Mouse (Mus musculus): ENCODE results near the gene Lrrk1. TPM values are rescaled to one million over a fixed set of nuclear protein-coding genes. Genes with fewer than 3 reads are reported as not detected.
A peak's percentile ranks its signal among the peaks of the same experiment; 100 is the strongest.

Lrrk1 gene
- total RNA-seq, 2 experiments from 2014 or later: 2.3 to 3.4 TPM

- DNase-seq: no peak
These were observed 3.9 kb downstream of the Lrrk1 start for GRCm38 (mm10) chr7:66384213-66384612.

DNA sequence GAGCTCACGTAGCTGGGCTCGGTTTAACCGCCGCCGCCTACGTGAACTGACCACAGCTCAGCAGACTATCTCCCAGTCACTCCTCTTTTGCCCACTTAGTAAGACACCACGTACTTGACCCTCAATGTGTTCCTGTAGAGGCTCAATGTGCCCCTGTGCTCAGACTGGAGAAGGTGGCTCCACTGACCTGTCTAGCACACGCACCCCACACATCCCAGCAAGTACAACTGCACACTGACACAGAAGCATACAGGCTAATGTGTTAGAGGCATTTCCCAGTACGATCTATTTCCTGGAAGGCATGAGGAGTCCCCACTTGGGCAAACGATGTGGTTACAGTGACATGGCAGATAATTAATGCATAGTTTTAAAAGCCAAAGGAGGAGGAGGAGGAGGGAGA lies 11.6 kb downstream of the Lrrk1 start:
- no peak for DNase-seq

DNA sequence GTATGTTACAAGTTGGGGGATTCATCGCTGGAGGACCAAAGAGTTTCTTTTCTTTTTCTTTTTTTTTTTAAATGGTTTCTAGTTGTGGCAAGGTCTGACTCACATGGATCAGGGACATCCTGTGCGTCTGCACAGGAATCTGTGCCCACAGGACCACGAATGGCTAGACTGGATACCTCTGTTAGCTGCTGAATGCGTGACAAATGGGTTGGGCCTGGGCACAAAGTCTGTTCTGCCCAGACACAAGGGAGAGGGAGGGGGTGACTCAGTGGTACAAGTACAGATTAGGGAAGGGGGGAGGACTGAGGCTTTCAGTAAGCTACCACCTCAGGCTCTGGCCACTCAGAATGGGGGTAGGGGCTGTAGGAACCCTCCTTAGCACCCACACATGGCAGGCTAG lies 12.4 kb downstream of the Lrrk1 start:
- DNase-seq: no peak

GRCm38 (mm10) chr7:66373391-66373790 lies 14.8 kb downstream of the Lrrk1 start:
- no peak for DNase-seq

DNA sequence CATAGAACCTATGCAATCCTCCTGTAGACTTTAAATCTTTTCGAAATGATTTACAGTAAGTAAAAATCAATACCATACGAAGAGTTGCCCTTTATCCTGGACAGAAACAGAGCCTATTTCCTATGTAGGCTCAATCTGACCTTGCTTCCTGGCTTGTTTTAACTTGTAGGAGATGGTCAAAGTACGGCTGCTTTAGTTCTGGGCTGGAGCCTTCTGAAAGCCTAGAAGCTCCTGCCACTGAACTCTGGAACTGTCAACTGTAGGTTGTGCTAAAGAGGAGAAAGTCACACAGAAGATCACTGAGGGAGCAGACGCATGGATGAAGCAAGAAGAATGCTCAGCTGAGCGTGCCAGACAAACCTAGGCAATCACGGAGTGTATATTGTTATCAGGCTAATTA lies 17.2 kb downstream of the Lrrk1 start:
- no peak for DNase-seq

DNA sequence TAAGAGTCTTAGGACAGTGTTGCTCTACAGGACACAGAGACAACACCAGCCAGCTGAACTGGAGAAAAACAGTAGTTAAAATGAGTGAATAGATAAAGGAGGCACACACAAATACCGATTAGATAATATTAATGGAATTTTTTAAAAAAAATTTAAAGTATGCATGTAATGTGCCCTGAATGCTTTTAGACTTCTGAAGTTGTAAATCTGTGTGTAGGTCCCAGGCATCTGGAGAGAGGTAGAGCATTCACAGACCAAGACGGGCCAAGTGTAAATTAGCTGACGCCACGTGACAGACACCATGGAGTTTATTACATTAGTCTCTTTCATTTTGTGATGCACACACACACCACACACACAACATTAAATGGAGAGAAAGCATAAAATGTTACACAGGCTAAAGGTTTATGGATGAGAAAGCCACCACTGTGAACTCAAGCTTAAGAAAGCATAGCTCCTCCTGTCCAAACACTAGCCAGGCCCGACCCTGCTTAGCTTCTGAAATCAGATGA lies 18.2 kb downstream of the Lrrk1 start:
- DNase-seq: no peak

- no peak for DNase-seq
These were observed 18.8 kb downstream of the Lrrk1 start for GRCm38 (mm10) chr7:66369071-66369933.

DNA sequence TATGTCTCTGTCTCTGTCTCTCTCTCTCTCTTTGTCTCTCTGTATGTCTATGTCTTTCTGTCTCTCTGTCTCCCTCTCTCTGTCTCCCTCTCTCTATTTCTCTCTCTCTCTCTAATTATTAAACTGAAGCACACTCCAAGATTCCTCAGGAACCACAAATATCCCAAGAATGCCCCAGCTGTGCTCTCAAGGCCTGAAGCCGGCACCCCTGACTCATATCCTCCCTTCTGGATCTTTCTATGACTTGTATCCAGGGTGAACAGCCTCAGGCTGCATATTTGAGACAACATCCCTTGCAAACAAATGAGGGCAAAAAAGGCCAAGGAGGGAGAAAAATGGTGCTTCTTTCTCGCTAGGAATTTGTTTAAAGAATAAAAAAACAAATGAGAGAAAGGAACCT lies 22.2 kb downstream of the Lrrk1 start, which contains the start of gene Gm10974:
Gene Gm10974 (plus strand): TSS at position 2 of the 400 bp plus-strand sequence.
- no peak for DNase-seq

DNA sequence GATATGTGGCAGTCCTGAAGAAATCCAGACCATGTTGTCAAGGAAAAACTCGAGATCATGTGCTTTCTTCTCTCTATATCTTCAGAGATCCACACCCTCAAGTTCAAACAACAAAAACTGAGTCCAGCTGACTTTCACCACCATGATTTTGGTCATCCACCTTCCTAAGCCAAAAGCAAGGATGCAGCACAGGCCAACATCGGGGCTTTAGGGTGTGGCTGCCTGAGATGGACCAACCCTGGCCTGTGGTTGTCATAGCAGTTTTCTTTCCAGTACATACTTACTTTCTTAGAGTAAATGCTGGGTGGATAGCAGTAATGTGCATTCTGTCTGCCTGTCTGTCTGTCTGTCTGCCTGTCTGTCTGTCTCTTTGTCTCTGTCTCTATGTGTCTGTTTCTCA lies 22.7 kb downstream of the Lrrk1 start:
- no peak for DNase-seq

DNA sequence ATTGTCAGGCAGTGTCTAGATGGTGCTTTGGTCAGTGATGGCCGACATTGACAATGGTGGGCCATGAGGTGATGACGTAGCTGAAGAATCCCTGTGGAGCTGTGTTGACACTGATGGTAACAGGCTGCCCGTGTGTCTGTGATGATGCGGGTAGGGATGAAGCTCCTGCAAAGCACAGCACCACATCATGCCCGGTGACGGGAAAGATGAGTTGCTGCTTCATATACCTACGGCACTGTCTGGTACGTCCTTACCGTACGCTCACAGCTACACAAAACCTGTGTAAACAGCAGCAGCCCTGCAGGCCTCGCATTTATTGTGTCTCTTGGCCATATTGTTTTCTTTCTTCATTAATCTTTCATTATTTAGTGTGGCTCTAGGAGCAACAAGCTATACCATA lies 23.7 kb downstream of the Lrrk1 start:
- no peak for DNase-seq

DNA sequence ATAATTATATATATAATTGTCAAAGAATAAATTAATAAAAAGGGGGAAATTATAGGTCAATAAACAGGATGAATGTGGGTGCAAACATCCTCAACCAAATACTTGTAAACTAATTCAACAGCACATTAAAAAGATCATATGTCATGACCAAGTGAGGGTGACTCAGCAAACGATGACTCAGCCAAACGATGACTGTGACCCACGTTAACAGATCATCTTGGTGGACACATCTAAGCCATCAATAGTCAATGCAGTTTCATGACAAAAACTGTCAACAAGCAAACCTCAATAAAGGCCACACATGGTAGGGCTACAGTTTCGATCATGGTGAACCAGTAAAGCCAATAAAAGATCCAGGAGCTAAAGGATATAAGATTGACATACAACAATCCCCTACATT lies 29.1 kb downstream of the Lrrk1 start:
- no peak for DNase-seq

DNA sequence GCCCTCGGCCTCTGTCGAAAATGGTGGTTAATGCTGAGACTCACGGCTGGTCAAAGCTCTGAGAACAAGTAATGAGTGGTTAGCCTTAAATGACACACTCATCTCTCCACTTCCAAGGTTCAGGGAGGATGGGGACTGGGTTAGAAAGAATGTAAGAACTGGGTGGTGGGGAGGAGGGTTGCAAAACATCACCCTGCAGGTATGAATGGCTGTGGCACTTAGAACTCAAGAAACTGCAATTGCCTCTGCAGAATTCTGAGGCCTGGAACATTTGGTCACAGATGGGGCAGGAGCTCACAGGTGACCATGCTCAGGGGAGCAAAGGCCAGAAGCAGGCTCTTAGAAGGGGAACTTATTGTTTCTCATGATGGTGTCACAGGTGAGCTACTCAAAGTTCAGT lies 29.7 kb downstream of the Lrrk1 start:
- DNase-seq: no peak

DNA sequence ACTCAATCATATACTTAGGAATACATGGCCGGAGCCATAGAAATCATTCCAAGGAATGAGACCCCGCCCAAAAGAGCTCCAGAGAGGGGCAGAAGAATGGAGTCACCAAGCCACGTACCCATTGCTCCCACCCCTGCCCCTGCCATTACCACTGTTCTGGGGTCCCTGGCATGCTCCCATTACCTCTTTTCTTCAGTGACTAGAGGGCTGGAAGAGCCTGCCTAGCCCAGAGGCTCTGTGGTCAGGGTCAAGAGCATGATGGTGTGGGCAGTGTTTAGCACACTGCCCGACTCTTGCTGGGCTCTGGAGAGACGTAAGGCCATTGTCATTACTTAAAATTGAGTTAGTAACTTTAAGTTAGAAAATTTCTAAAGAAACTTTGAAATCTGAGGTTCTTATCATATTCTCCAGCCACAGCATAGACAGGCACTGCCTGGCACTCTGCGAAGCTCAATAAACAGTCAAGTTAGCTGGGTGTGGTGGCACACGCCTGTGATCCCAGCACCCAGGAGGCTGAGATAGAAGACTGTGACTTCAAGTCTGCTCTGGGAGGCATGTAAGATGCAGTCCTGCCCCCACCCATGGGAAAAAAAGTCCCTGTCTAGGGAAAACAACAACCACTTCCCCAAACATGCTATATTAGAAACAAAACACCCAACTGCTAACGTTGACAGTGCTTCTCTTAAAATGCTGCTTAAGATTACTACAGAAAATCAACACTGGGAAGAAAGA lies 32.2 kb downstream of the Lrrk1 start:
- no peak for DNase-seq

DNA sequence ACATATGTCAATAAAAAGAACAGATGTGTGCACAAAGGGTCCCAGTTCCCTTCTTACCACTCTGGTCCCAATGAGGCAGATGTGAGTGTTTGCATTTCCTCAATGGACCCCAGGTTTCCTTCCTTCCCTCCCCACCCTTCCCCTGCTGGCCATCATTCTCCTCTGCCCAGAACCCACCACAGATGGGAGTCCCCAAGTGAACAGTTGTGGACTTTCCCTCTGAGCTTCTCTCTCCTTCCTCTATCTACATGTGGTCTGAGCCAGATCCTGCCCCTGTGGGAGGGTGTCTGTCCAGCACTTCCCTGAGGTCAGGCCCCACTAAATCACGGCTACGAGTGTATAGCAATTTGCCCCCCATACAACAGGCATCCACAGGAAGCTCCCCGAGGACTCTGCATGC lies 33.2 kb downstream of the Lrrk1 start:
- no peak for DNase-seq

DNA sequence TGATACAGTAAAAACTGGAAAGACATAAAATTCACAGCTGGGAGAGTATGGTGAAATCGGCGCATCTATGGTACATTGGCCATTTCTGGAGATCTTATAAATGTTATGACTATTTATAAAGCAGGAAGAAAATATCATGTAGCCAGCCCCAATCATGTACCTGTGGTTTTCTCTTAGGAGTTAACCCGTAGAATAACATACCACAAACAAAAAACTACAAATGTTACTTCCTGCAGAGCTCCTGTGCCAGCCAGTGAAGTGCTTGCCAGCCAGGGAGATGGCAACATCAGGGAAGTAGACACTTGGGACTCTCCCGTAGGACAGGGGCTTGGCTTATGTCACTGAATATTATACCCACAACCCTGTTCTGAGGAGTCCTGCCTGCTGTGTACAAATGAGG lies 37.1 kb downstream of the Lrrk1 start:
- DNase-seq: no peak

DNA sequence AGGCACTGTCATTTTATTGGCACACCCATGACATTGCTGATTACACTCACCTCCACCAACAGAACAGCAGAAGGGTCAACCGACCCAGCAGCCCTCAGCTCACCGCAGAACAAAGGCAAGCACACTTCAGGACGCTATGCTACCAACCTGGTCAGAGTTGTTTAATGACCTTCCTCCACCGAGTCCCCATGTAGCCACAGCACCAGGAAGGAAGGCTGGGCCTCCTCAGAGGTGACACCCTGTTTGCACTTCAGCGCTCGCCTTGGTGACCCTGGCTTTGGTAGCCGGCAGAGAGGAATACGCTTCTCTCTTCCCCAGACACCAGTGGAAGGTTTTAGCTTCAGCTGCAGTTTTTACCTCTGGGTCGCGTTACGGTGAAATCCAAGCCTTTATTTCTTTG lies 38.5 kb downstream of the Lrrk1 start:
- no peak for DNase-seq

GRCm38 (mm10) chr7:66348588-66348987 lies 39.6 kb downstream of the Lrrk1 start:
- DNase-seq: no peak

- no peak for DNase-seq
These were observed 41.0 kb downstream of the Lrrk1 start for GRCm38 (mm10) chr7:66346959-66347663.

DNA sequence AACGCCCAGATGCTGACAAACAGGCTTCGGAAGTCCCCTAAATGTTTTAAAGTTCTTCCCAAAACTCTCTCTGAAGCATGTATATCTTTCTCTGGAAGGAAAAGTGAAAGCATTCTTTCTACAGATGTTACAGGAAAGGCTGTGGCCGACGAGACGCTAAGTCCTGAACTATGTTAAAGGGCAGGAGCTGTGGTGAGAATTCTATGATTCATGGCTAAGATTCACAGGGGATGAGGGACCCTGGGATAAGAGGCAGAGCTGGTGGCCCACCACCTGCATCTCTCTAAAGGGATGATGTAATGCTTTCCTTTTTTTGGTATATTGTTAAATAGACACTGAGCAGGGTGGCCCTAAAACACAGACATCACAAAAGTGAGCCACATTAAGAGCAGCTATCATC lies 44.8 kb downstream of the Lrrk1 start:
- no peak for DNase-seq

GRCm38 (mm10) chr7:66342831-66343230 lies 45.3 kb downstream of the Lrrk1 start:
- DNase-seq: no peak

DNA sequence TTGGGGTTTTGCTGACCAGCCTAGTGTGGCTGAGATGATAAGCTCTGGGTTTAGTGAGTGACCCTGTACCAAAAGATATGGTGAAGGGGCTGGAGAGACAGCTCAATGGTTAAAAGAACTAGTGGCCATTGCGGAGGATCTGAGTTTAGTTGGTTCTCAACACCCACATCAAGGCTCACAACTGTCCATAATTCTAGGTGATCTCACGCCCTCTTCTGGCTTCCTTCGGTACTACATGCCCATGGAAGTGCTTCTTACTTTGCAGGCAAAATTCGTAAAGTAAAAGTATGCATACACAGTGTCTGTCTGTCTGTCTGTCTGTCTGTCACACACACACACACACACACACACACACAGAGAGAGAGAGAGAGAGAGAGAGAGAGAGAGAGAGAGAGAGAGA lies 45.8 kb downstream of the Lrrk1 start:
- peak in 1 of 2 experiments; percentile 17 for DNase-seq

- no peak for DNase-seq
These were observed 48.1 kb downstream of the Lrrk1 start for GRCm38 (mm10) chr7:66340044-66340443.

GRCm38 (mm10) chr7:66339625-66340024 lies 48.5 kb downstream of the Lrrk1 start:
- DNase-seq: no peak

Measured in layer of hippocampus, postnatal 36 days (tissue).